Mouse (Mus musculus): ENCODE data around the gene Sap25. TPM values are rescaled to one million over a fixed set of nuclear protein-coding genes. Genes with fewer than 3 reads are reported as not detected.

Sap25 gene
- polyA plus RNA-seq, 1 experiment from 2014 or later = 4.5 TPM

DNA sequence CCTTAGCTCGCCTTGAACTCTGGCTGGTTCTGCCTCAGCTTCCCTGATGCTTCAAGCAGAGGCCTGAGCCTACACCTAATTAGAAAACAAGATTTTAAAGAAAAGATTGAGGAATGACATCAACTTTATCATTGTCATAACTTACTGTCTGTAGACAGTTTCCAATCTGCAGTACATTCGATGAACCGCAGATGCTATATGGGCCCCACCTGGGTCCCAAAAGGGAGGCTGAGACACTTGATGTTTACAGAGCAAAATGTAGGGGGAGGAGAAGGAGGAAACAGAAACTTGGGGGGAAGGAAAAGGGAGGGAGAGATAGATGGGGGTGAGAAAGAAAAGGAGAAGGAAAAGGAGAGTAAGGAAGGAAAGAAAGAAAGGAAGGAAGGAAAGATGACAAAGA is 48.8 kb downstream of the Sap25 start:
- no peak overlapping the region for H3K27ac ChIP-seq (replicated peaks)
- no peak for ATAC-seq (replicated peaks)
- H3K4me3 ChIP-seq = no peak overlapping the region
- no peaks in the 10 kb centered on the region for H3K9me3 ChIP-seq
- no peak overlapping the region for H3K4me2 ChIP-seq (replicated peaks)
- no peaks in the 10 kb centered on the region for H3K36me3 ChIP-seq
- peaks cover 3% of the 10 kb centered on the region; the same call in 1 of the 2 replicates for H3K4me1 ChIP-seq
- no peak overlapping the region for H3K9ac ChIP-seq (replicated peaks)
- WGBS = 92% methylated on average over 3 of the region's 3 CpGs
- no peaks in the 10 kb centered on the region for H3K27me3 ChIP-seq

DNA sequence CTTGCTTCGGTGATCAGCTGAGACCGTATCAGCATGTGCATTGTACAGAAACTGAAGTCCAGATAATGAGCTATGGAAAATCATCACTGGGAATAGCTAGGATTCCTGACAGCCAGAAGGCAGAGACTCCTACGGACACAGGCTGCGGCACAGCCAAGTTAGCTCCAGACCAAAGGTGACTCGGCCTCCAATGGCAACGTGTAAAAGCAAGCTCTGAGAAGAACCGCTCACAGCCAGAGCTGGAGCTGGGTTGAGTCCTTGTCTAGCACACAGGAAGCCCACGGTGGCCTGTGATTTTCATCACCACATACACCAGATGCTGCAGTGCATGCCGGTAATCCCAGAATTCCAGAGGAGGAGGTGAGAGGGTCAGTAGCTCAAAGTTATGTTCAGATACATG is 49.4 kb downstream of the Sap25 start:
- H3K9ac ChIP-seq (replicated peaks) = no peak overlapping the region
- H3K9me3 ChIP-seq = no peaks in the 10 kb centered on the region
- H3K4me2 ChIP-seq (replicated peaks) = no peak overlapping the region
- no peak overlapping the region for H3K4me3 ChIP-seq
- H3K4me1 ChIP-seq = no peaks in the 10 kb centered on the region
- no peaks in the 10 kb centered on the region for H3K27me3 ChIP-seq
- ATAC-seq (replicated peaks) = no peak
- H3K27ac ChIP-seq (replicated peaks) = no peak overlapping the region
- WGBS = 66% methylated on average over 9 of the region's 9 CpGs
- H3K36me3 ChIP-seq = no peaks in the 10 kb centered on the region

- H3K27ac ChIP-seq (replicated peaks) = no peak overlapping the region
- no peak overlapping the region for H3K4me2 ChIP-seq (replicated peaks)
- no peaks in the 10 kb centered on the region for H3K36me3 ChIP-seq
- no peaks in the 10 kb centered on the region for H3K27me3 ChIP-seq
- ATAC-seq (replicated peaks) = no peak
- no peak overlapping the region for H3K9ac ChIP-seq (replicated peaks)
- no peaks in the 10 kb centered on the region for H3K9me3 ChIP-seq
- no peak overlapping the region for H3K4me3 ChIP-seq
- H3K4me1 ChIP-seq = no peaks in the 10 kb centered on the region
- WGBS = 76% methylated on average over 1 of the region's 1 CpGs
Measured at GRCm38 (mm10) chr5:137691881-137692280, 50.7 kb downstream of the Sap25 start.

Other genes starting within 250 kb of the Sap25 start
- 0.04 and 0.14 TPM in 2 replicates for gene Zan, start 164.3 kb upstream of the Sap25 start, polyA plus RNA-seq (2015; fragmentation: Nextera tagmentation; extraction: Ambion mirVana)
- gene Pop7, start 138.8 kb upstream of the Sap25 start, polyA plus RNA-seq (2015; fragmentation: Nextera tagmentation; extraction: Ambion mirVana) = 75.9 and 79.3 TPM in 2 replicates
- 19.2 and 20.0 TPM in 2 replicates for gene Gigyf1, start 122.8 kb upstream of the Sap25 start, polyA plus RNA-seq (2015; fragmentation: Nextera tagmentation; extraction: Ambion mirVana)
- not detected in 2 replicates for gene Epo, start 108.1 kb upstream of the Sap25 start, polyA plus RNA-seq (2015; fragmentation: Nextera tagmentation; extraction: Ambion mirVana)
- 535 and 578 TPM in 2 replicates for gene Gnb2, start 107.8 kb upstream of the Sap25 start, polyA plus RNA-seq (2015; fragmentation: Nextera tagmentation; extraction: Ambion mirVana)
- gene Actl6b, start 87.8 kb upstream of the Sap25 start, polyA plus RNA-seq (2015; fragmentation: Nextera tagmentation; extraction: Ambion mirVana) = 250 and 259 TPM in 2 replicates
- gene Tfr2, start 71.5 kb upstream of the Sap25 start, polyA plus RNA-seq (2015; fragmentation: Nextera tagmentation; extraction: Ambion mirVana) = 2.2 and 3.2 TPM in 2 replicates
- 46.3 and 47.3 TPM in 2 replicates for gene Mospd3, start 40.3 kb upstream of the Sap25 start, polyA plus RNA-seq (2015; fragmentation: Nextera tagmentation; extraction: Ambion mirVana)
- 9.3 and 9.7 TPM in 2 replicates for gene Pcolce, start 27.6 kb upstream of the Sap25 start, polyA plus RNA-seq (2015; fragmentation: Nextera tagmentation; extraction: Ambion mirVana)
- 0.22 TPM in 1 of 2 replicates, not detected in the other for gene Fbxo24, start 12.3 kb upstream of the Sap25 start, polyA plus RNA-seq (2015; fragmentation: Nextera tagmentation; extraction: Ambion mirVana)
- 21.4 and 22.1 TPM in 2 replicates for gene Lrch4, start 12.2 kb upstream of the Sap25 start, polyA plus RNA-seq (2015; fragmentation: Nextera tagmentation; extraction: Ambion mirVana)
- gene Gm20605, start 12.2 kb upstream of the Sap25 start, polyA plus RNA-seq (2015; fragmentation: Nextera tagmentation; extraction: Ambion mirVana) = 6.9 and 7.8 TPM in 2 replicates
- 0.11 TPM in 1 of 2 replicates, not detected in the other for gene Irs3, start 4.4 kb downstream of the Sap25 start, polyA plus RNA-seq (2015; fragmentation: Nextera tagmentation; extraction: Ambion mirVana)
- 21.2 and 22.7 TPM in 2 replicates for gene Agfg2, start 43.4 kb downstream of the Sap25 start, polyA plus RNA-seq (2015; fragmentation: Nextera tagmentation; extraction: Ambion mirVana)
- gene Nyap1, start 100.3 kb downstream of the Sap25 start, polyA plus RNA-seq (2015; fragmentation: Nextera tagmentation; extraction: Ambion mirVana) = 43.6 and 45.6 TPM in 2 replicates
- 75.6 and 76.1 TPM in 2 replicates for gene Tsc22d4, start 104.4 kb downstream of the Sap25 start, polyA plus RNA-seq (2015; fragmentation: Nextera tagmentation; extraction: Ambion mirVana)
- 36.9 and 42.4 TPM in 2 replicates for gene Ppp1r35, start 137.5 kb downstream of the Sap25 start, polyA plus RNA-seq (2015; fragmentation: Nextera tagmentation; extraction: Ambion mirVana)
- gene Mepce, start 146.3 kb downstream of the Sap25 start, polyA plus RNA-seq (2015; fragmentation: Nextera tagmentation; extraction: Ambion mirVana) = 12.3 and 12.6 TPM in 2 replicates
- 10.4 and 11.3 TPM in 2 replicates for gene Zcwpw1, start 146.5 kb downstream of the Sap25 start, polyA plus RNA-seq (2015; fragmentation: Nextera tagmentation; extraction: Ambion mirVana)
- gene Pilra, start 194.9 kb downstream of the Sap25 start, polyA plus RNA-seq (2015; fragmentation: Nextera tagmentation; extraction: Ambion mirVana) = 0.42 and 0.45 TPM in 2 replicates
- not detected in 2 replicates for gene Pilrb1, start 216.8 kb downstream of the Sap25 start, polyA plus RNA-seq (2015; fragmentation: Nextera tagmentation; extraction: Ambion mirVana)
- not detected in 2 replicates for gene Pilrb2, start 230.5 kb downstream of the Sap25 start, polyA plus RNA-seq (2015; fragmentation: Nextera tagmentation; extraction: Ambion mirVana)